Mouse (Mus musculus): ENCODE results near the gene Elovl5. TPM values are rescaled to one million over a fixed set of nuclear protein-coding genes. Genes with fewer than 3 reads are reported as not detected.

Elovl5 gene
- total and polyA plus RNA-seq, 2 experiments from 2014 or later = 71.6 to 90.5 TPM

DNA sequence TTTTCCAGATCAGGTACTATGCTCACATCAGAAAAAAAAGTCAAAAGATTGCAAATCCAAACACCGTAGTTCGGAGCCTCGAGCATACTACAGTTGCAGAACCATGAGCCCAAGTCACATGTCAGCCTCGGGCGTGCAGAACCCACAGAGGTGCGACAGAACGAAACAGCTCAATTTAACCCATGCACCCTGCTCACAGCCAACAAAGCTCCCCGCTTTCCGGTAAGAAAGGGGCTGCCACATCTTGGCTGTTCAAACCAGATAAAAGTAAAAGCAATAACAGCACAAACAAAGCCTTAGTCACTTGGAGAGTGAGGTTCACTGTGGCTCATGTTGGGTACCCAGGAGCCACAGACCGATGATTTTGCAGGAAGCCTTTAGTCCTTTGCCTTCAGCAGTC lies 93.5 kb downstream of the Elovl5 start:
- no peaks in the 10 kb centered on the region for H3K27me3 ChIP-seq (ENCODE audit: insufficient read depth, low read length)
- H3K36me3 ChIP-seq (ENCODE audit: insufficient read depth, low read length) = no peaks in the 10 kb centered on the region
- DNase-seq (ENCODE audit: low spot score) = no peak
- no peaks in the 10 kb centered on the region for H3K4me1 ChIP-seq (ENCODE audit: insufficient read depth, low read length)
- no peak overlapping the region for H3K27ac ChIP-seq
- H3K4me3 ChIP-seq (ENCODE audit: low read length) = no peak overlapping the region
- H3K4me2 ChIP-seq (ENCODE audit: low read depth, low read length) = no peak overlapping the region
- no peak overlapping the region for H3K9ac ChIP-seq (replicated peaks; ENCODE audit: low read length)
- WGBS = 75% methylated on average over 10 of the region's 10 CpGs
- no peak for TF ChIP-seq CTCF (IDR thresholded peaks at IDR 0.05; ENCODE audit: low read depth)
- no peaks in the 10 kb centered on the region for H3K9me3 ChIP-seq (ENCODE audit: low read length)
- no peak for ATAC-seq

DNA sequence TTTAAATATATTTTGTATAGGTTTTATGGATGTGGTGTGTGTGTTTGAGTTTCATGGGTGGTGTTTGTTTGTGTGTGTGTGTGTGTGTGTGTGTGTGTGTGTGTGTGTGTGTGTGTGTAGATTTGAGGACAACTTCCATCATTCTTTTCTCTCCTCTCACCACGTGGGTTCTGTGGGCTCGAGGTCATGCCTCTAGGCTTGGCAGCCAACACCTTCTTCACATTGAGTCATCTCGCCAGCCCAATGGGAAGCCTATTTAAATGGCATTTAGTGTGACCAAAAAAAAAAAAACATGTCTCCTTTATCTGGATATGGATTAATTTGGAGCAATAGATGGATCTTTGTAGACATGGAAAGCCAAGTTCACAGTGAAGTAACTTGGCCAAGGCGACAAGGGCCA lies 94.9 kb downstream of the Elovl5 start:
- no peaks in the 10 kb centered on the region for H3K36me3 ChIP-seq (ENCODE audit: insufficient read depth, low read length)
- no peak overlapping the region for H3K4me2 ChIP-seq (ENCODE audit: low read depth, low read length)
- H3K9ac ChIP-seq (replicated peaks; ENCODE audit: low read length) = no peak overlapping the region
- H3K27me3 ChIP-seq (ENCODE audit: insufficient read depth, low read length) = no peaks in the 10 kb centered on the region
- no peaks in the 10 kb centered on the region for H3K4me1 ChIP-seq (ENCODE audit: insufficient read depth, low read length)
- TF ChIP-seq CTCF (IDR thresholded peaks at IDR 0.05; ENCODE audit: low read depth) = no peak
- no peaks in the 10 kb centered on the region for H3K9me3 ChIP-seq (ENCODE audit: low read length)
- H3K27ac ChIP-seq = no peak overlapping the region
- no peak for ATAC-seq
- DNase-seq (ENCODE audit: low spot score) = no peak
- H3K4me3 ChIP-seq (ENCODE audit: low read length) = no peak overlapping the region
- 72% methylated on average over 4 of the region's 4 CpGs for WGBS

DNA sequence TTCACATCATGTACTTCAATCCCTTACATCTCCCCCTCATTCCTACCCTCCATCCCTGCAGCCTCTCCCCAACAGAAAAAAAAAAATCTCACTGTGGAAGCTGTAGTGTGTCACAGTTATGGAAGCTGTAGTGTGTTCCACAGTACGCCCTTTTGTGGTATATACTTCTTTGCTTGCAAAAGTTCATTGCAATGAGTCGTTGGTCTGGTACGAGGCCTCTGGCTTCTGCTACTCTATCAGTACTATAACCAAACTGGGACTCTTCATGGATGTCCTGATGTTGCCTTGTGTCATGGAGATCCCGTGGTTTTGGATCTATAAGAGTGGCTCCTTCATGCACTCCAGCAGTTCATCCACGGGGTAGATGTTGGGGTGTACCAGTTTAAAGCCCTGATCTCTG lies 95.5 kb downstream of the Elovl5 start:
- Histone ChIP-seq H3K4me3 (ENCODE audit: low read length) (no peak overlapping the region), H3K36me3 (ENCODE audit: insufficient read depth, low read length) (no peaks in the 10 kb centered on the region), H3K4me2 (ENCODE audit: low read depth, low read length) (no peak overlapping the region), H3K27me3 (ENCODE audit: insufficient read depth, low read length) (no peaks in the 10 kb centered on the region), H3K4me1 (ENCODE audit: insufficient read depth, low read length) (no peaks in the 10 kb centered on the region), H3K9ac (replicated peaks; ENCODE audit: low read length) (no peak overlapping the region), H3K27ac (no peak overlapping the region), H3K9me3 (ENCODE audit: low read length) (no peaks in the 10 kb centered on the region)
- ATAC-seq (no peak), DNase-seq (ENCODE audit: low spot score) (no peak)
- no peak for TF ChIP-seq CTCF (IDR thresholded peaks at IDR 0.05; ENCODE audit: low read depth)
- 93% methylated on average over 5 of the region's 5 CpGs for WGBS

DNA sequence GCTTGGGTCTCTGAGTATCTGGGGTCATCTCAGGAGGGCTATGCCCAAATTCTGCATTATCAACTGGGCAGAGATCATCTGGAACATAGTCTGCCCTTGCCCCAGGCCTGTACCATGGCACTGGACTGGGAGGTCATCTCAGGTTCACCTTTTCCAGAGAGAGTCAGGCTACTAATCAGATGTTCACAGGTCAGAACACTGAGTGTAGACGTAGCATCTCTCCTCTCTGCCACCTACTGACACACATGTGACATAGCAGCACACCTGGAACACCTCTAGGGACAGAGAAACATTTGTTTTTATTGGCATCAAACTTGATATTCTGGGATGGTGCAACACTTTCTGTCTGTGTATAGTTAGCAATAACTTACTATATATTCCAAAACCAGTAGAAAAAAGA lies 96.6 kb downstream of the Elovl5 start:
- 0 out of 2 replicates have a peak, but pooled peaks have one; percentile 19 for ATAC-seq
- H3K27ac ChIP-seq = no peak overlapping the region

DNA sequence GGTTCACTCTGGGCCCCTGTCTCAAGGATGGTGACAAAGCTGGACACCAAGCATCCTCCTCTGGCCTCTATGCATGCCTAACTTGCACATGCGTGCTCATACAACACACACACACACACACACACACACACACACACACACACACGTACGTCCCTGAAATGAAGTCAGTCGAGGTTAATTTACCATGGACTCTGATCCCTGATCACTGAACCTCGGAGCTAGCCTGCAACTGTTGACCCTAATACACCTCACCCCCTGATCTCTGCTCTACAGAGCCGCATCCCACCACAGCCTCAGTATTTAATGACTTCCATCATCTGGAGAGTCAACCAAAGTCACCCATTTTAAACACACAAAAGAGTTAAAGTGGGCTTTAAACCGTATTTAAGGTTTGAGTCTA lies 98.7 kb downstream of the Elovl5 start:
- no peaks in the 10 kb centered on the region for H3K4me1 ChIP-seq (ENCODE audit: insufficient read depth, low read length)
- H3K9me3 ChIP-seq (ENCODE audit: low read length) = no peaks in the 10 kb centered on the region
- DNase-seq (ENCODE audit: low spot score) = no peak
- H3K4me3 ChIP-seq (ENCODE audit: low read length) = no peak overlapping the region
- H3K9ac ChIP-seq (replicated peaks; ENCODE audit: low read length) = no peak overlapping the region
- no peak overlapping the region for H3K4me2 ChIP-seq (ENCODE audit: low read depth, low read length)
- 79% methylated on average over 7 of the region's 7 CpGs for WGBS
- TF ChIP-seq CTCF (IDR thresholded peaks at IDR 0.05; ENCODE audit: low read depth) = no peak
- ATAC-seq = no peak
- H3K36me3 ChIP-seq (ENCODE audit: insufficient read depth, low read length) = no peaks in the 10 kb centered on the region
- H3K27ac ChIP-seq = no peak overlapping the region
- H3K27me3 ChIP-seq (ENCODE audit: insufficient read depth, low read length) = no peaks in the 10 kb centered on the region

More for the DNA sequence above, 96.6 kb downstream of the Elovl5 start:
- peak; percentile 45 for TF ChIP-seq CTCF (IDR thresholded peaks at IDR 0.05; ENCODE audit: low read depth)
- H3K9ac ChIP-seq (replicated peaks; ENCODE audit: low read length) = no peak overlapping the region
- no peaks in the 10 kb centered on the region for H3K9me3 ChIP-seq (ENCODE audit: low read length)
- H3K36me3 ChIP-seq (ENCODE audit: insufficient read depth, low read length) = no peaks in the 10 kb centered on the region
- no peak overlapping the region for H3K4me3 ChIP-seq (ENCODE audit: low read length)
- H3K4me1 ChIP-seq (ENCODE audit: insufficient read depth, low read length) = no peaks in the 10 kb centered on the region
- 29% methylated on average over 1 of the region's 1 CpGs for WGBS
- no peak for DNase-seq (ENCODE audit: low spot score)
- no peaks in the 10 kb centered on the region for H3K27me3 ChIP-seq (ENCODE audit: insufficient read depth, low read length)
- H3K4me2 ChIP-seq (ENCODE audit: low read depth, low read length) = no peak overlapping the region

DNA sequence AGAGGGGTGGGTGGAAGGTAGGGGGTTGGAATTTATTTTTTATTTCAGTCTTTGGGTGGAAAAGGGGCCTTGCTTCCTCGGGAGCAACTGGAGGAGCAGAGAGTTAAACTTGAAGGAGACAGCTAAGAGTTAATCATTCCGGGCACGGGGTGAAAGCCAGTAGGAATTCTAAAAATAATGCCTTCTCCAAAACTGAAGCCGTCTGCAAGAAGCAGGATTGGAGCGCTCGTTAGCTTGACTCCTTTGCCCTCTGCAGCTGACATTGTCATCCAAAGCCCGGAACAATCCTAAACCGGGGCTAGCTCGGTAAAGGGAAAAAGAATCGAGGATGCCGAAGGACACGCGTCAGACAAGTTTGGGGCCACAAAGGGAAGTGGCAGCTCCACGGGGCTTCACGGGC lies 99.1 kb downstream of the Elovl5 start:
- TF ChIP-seq CTCF (IDR thresholded peaks at IDR 0.05; ENCODE audit: low read depth) = no peak
- Histone ChIP-seq H3K27me3 (ENCODE audit: insufficient read depth, low read length) (no peaks in the 10 kb centered on the region), H3K27ac (no peak overlapping the region), H3K4me2 (ENCODE audit: low read depth, low read length) (peak overlapping the region; percentile 34; the same call in 1 of the 2 replicates), H3K9me3 (ENCODE audit: low read length) (no peaks in the 10 kb centered on the region), H3K36me3 (ENCODE audit: insufficient read depth, low read length) (no peaks in the 10 kb centered on the region), H3K4me3 (ENCODE audit: low read length) (no peak overlapping the region), H3K4me1 (ENCODE audit: insufficient read depth, low read length) (no peaks in the 10 kb centered on the region), H3K9ac (replicated peaks; ENCODE audit: low read length) (no peak overlapping the region)
- DNase-seq (ENCODE audit: low spot score) (no peak), ATAC-seq (no peak)
- 39% methylated on average over 15 of the region's 15 CpGs for WGBS

DNA sequence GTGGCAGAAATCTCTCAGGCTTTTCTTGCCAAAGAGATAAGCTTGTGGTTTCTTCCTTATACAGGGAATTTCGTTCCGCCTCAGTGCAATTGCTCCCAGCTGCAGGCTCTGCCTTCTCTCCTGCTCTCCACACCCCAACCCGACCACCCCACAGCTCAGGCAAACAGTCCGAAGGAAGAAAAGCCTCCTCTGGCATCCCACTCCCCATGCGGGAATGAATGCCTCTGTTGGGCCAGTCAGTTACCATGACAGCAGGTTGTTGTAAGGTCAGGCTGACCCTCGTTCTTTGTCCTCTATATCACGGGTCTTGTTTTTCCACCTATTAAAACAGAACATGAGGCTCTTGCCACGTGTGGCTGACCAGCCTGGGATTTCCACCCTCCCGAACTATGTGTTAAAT lies 104.1 kb downstream of the Elovl5 start:
- H3K36me3 ChIP-seq (ENCODE audit: insufficient read depth, low read length) = no peaks in the 10 kb centered on the region
- H3K9ac ChIP-seq (replicated peaks; ENCODE audit: low read length) = no peak overlapping the region
- TF ChIP-seq CTCF (IDR thresholded peaks at IDR 0.05; ENCODE audit: low read depth) = no peak
- H3K27ac ChIP-seq = no peak overlapping the region
- no peak overlapping the region for H3K4me3 ChIP-seq (ENCODE audit: low read length)
- no peak for DNase-seq (ENCODE audit: low spot score)
- ATAC-seq = peak; percentile 73
- 22% methylated on average over 9 of the region's 9 CpGs for WGBS
- no peaks in the 10 kb centered on the region for H3K4me1 ChIP-seq (ENCODE audit: insufficient read depth, low read length)
- no peaks in the 10 kb centered on the region for H3K9me3 ChIP-seq (ENCODE audit: low read length)
- no peak overlapping the region for H3K4me2 ChIP-seq (ENCODE audit: low read depth, low read length)
- no peaks in the 10 kb centered on the region for H3K27me3 ChIP-seq (ENCODE audit: insufficient read depth, low read length)
